Comparison of ENCODE assay signal across 12 mouse cellular contexts in the genomic region with DNA sequence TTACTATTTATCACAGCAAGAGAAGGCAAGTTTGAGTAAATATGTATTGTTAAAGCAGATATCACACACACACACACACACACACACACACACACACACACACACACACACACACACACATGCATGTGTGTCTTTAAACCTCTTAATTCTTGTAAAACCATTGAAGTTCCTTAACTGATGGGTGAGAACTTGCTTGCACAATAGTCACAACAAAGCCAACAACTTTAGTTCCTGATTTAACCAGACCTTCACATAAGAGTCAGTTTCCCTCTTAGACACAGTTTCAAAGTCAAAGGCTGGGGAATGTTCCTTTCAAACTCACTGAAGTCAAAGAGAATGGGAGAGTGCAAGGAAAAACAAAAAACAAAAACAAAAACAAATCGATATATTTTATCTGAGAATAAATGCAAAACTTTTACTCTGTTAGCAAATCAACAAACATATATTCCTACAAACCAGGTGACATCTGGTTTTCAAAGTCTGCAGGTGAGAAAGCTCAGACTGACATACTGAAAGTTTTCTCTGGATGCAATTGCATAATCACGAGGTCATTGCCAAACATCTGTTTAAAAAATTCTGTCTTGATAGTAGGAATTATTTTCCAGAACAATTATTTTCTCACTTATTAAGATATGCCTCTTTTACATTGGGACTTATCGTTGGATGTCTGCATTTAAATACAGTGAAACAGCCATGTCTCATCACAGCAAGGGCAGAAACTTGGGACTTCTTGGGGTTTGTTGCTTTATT.
"Had no signal": no experiment of that assay in that cellular context is flagged by ENCODE, and none has a peak within 500 bp of the region (broad histone marks: within the 10 kb centered on the region; RNA-seq: fewer than 3 reads in every experiment).

No protein-coding gene starts in this region.

- H3K4me2 ChIP-seq: limb, embryonic 12.5 days; limb, embryonic 15.5 days; liver, embryonic 12.5 days; liver, embryonic 15.5 days; lung, embryonic 14.5 days; midbrain, embryonic 13.5 days had no signal

- H3K9me3 ChIP-seq: limb, embryonic 12.5 days; limb, embryonic 15.5 days; liver, embryonic 12.5 days; liver, embryonic 15.5 days; midbrain, embryonic 13.5 days had no signal

- H3K9ac ChIP-seq: limb, embryonic 12.5 days; limb, embryonic 15.5 days; liver, embryonic 12.5 days; liver, embryonic 15.5 days; lung, embryonic 14.5 days; midbrain, embryonic 13.5 days had no signal

- H3K4me1 ChIP-seq: limb, embryonic 12.5 days; limb, embryonic 15.5 days; liver, embryonic 15.5 days; midbrain, embryonic 13.5 days had no signal

- H3K27me3 ChIP-seq: limb, embryonic 12.5 days; limb, embryonic 15.5 days; liver, embryonic 12.5 days; liver, embryonic 15.5 days; midbrain, embryonic 13.5 days had no signal

- DNase-seq: kidney, postnatal 14 days; kidney, postnatal 4 days; left cerebral cortex, postnatal 4 days; lung, embryonic 14.5 days; thymus, adult 18-20 months; thymus, postnatal 36 days had no signal

- ATAC-seq: liver, embryonic 12.5 days; lung, postnatal 0 days; midbrain, embryonic 13.5 days had no signal

- H3K36me3 ChIP-seq: limb, embryonic 12.5 days; limb, embryonic 15.5 days; liver, embryonic 12.5 days; liver, embryonic 15.5 days; midbrain, embryonic 13.5 days had no signal

- H3K27ac ChIP-seq: limb, embryonic 12.5 days; limb, embryonic 15.5 days; liver, embryonic 12.5 days; liver, embryonic 15.5 days; midbrain, embryonic 13.5 days had no signal

- H3K4me3 ChIP-seq: limb, embryonic 12.5 days; limb, embryonic 15.5 days; liver, embryonic 12.5 days; liver, embryonic 15.5 days; midbrain, embryonic 13.5 days had no signal
